Mouse (Mus musculus): ENCODE measurements at regions not wholly inside any gene's neighbourhood (a gene's known extent, or its start where the extent isn't known, plus 50 kb on each side); places are given as distances from the start of the nearest gene placed in this dataset.

DNA sequence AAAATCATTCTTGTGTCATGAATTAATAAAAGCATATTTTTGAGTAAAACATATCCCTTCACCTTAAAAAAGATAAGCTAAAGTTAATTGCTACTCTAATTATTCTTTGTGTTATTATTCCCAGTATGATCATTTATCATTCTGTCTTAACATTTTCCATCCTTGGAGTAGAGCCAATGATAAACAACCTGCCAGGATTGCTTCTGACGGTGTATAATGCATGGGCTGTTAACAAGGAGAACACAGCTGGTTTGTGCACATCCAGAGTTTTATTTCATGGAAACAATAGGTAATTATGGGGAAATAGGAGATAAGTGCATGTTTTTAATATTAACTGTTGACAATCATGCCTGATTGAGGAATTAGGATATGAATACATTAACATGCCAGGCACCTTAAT lies 226.8 kb upstream of the Mdga2 start:
- TF ChIP-seq CTCF (IDR thresholded peaks at IDR 0.05; ENCODE audit: low read depth) (no peak), EP300 (IDR thresholded peaks at IDR 0.05; ENCODE audit: low read depth) (no peak)

Measured in heart, postnatal 0 days (tissue).